Mouse (Mus musculus) B cell, adult 67 days (primary cell): Measurements from ENCODE around the gene Calr. TPM values are rescaled to one million over a fixed set of nuclear protein-coding genes. Genes with fewer than 3 reads are reported as not detected.

ENCODE experiments used
- total RNA-seq, 2 experiments: library from RNA; stranded (reverse); gene quantifications; 4 replicates each; pipeline ENCODE4 v1.2.4; 2023

The Calr gene
- 100 to 1,000 TPM; 565 to 613 TPM for total RNA-seq

DNA sequence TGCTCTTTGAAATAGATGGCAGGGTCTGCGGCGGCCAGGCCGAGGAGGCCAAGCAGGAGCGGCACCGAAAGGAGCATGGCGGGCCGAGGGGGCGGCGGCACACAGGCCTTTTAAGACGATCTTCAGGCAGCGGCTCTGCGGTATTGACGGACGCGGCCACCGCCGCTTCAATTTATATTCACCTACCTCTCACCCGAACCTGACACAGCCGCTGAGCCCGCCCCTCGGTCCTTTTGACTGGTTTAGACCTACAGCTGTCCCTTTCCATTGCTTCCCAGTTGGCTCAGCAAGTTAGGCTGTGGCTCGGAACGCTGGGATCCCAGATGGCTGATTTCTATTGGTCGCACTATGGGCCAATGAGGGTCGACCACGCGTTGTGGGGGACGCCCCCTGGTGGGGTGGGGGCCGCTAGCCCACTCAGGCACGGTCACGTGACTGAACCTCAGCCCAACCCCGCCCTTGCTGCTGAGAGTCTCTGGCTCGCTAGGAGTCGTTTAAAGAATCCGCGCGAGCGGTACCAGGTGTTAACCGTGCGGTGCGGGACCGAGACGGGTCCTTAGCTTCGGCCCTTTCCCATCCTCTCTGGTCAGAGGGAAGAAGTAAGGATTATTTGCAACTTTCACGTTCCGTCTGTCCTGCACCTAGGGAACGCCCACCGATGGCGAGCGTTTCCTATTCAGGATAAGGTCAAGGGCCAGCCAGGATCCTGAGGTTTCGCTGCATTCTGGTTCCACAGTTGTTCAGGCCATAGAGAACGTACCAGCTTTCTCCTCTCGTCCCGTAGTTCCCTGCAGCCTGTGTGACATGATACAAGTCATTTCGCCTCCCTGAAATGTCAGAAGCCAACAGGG is at the start of gene Calr:
Calr (minus strand) TSS at position 213 of the 851 bp plus-strand sequence.

GRCm38 (mm10) chr8:84893709-84894134 is 47.0 kb upstream of the Calr start, which contains the start of gene Gcdh:
Gene Gcdh, minus strand, starts transcription at chr8:84893921.

DNA sequence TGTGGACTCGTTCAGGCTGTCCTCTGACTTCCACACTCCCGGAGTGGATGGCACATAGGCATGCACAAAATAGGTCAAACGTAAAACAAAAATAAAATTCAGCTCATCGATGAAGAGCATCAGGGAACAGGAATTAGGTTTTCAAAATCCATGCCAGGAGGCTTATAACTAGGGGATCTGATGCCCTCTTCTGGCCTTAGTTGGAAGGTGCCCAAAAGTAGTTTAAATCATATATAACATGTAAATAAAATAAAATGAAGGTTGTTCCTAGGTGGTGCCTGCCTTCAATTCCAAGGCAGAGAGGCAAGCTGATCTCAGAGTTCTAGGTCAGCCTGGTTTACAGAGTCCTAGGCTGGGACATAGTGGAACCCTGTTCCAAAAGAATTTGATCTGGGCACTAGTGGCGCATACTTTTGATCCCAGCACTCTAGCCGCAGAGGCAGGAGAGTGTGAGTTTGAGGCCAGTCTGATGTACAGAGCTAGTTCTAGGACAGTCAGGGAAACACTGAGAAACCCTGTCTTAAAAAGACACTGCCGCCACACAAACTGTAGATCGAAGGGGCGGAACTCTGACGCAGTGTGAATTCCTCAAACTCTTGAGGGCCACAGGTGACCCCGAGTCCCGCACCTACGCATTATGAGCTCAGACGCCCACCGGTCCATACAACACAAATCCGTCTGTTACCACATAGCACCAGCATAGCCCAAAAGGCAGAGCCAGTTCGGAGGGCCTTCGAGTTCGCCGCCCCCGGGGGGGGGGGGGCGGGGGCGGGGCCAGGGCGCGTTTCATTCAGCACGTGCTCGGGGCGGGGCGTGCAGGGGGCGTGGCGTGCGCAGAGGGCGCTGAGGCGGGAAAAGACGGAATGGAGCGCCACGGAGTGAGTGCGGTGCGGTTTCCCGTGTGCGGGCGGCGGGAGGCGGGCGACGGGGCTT is 24.9 kb upstream of the Calr start, which contains the start of gene Syce2:
Syce2 (plus strand) TSS at position 736 of the 933 bp plus-strand sequence.

GRCm38 (mm10) chr8:84856864-84857441 is 10.2 kb upstream of the Calr start, which contains the start of gene Farsa:
Gene Farsa, plus strand, starts transcription at chr8:84856989.

DNA sequence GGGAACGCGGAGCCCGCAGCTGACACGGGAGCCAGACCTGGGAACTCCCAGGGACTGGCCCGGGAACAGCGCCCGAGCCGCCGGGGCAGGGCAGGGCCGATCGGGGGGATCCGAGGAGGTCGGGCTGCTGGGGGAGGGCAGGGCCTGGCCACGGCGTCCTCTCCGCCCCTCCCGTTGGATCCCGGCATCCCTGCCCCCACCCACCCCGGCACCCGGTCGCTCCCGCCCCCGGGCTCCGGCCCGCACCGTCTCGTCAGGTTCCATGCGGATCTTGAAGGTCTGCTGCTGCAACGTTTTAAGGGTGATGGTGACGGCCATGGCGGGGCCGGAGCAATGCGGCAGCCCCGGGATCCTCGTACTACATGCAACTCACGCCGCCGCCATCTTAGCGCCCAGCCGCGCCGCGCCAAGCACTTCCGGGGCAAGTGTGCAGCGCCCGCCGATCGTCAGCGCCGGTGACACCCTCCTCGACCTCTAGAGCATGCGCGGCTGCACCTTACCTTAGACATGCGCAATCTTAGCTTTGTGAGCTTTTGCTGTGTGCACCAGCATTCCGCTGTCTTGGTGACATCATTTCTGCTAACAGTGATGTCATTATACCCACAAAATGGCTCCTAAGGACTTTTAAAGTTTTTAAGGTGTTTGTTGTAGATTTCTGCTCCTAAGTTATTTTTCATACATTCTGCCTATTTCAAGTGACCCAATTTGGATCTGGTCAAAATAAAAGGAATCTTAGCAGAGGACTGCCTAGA is 6.3 kb downstream of the Calr start, which contains the start of gene Rad23a:
Rad23a (minus strand) TSS at position 418 of the 752 bp plus-strand sequence.

DNA sequence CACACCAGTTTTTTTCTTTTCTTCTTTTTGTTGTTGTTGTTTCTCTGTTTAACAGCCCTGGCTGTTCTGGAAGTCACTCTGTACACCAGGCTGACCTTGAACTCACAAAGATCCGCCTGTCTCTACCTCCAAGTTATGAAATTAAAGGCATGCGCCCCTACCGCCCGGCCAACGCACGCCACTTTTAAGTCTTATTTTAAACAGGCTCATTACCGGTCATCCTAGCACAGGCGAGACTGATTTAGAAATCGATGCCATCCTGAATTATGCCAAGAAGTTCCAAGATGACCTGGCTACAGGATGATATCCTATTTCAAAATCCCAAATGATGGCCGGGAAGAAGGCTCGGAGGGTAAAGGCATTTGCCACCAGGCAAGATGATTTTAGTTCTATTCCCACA is 15.2 kb downstream of the Calr start, which contains the start of gene Gadd45gip1:
Gadd45gip1 (plus strand) TSS at position 33 of the 400 bp plus-strand sequence.

DNA sequence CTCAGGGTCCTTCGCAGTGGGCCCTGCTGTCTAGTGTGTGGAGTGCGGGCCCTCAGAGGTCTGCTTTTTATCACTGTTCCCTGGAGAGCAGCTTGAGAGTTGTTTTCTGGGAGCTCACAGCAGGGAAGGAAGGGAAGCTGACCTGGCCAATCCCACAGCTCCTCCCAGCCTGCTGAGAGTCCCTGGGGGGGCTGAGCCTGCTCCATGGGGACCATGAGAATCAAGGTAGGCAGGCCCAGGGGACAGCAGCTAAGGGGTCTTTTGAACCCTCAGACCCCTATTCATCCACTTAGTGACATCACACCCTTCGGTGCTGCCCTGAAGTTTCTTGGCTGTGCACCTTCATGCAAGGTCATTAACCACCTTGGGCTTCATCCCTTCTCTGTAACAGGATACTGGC is 24.0 kb downstream of the Calr start, which contains the start of gene Dand5:
Dand5 (minus strand) TSS at position 101 of the 400 bp plus-strand sequence.

DNA sequence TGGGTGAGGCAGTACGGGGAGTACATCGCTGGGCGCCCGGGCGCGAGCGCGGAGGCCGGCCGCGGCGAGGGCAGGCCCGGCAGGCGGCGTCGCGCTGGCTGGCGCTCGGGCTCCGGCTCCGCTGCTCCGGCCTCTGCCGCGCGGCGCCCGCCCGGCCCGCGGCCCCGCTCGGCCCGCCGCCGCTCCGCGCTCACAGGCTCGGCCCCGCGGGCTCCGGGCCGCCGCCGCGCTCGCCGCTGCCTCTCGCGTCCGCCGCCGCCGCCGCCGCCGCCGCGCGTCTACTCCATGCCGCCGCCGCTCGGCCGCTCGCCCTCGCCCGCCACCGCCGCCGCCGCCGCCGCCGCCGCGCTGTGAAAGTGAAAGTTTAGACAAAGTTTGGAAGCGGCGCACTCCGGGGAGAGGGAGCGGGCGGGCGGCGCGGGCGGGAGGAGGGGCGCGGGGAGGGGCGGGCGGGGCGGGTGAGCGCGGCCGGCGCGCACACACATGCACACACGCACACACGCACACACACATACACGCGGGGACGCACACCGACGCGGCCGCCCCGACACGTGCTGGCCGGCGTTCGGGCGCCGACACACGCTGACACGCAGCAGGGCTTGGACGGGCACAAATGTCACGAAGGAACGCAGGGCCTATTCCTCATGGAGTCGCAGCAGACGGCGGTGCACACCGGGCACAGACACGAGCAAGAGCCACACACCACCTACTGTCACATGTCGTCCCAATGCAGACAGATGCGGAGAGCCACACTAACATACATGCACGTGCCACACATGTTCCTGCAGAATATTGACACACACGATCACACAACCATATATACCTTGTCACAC is 46.5 kb downstream of the Calr start, which contains the start of gene Nfix:
Nfix (minus strand) TSS at position 346 of the 833 bp plus-strand sequence.

Other genes starting within 250 kb of the Calr start
- gene Ier2, start 184.1 kb downstream of the Calr start, total RNA-seq, result 100 to 1,000 TPM; 226 to 246 TPM
- 100 to 1,000 TPM; 187 to 197 TPM for gene Trmt1, start 160.6 kb downstream of the Calr start, total RNA-seq
- gene Nacc1, start 159.1 kb downstream of the Calr start, total RNA-seq, result 10 to 100 TPM; 60.9 to 61.2 TPM
- gene Lyl1, start 145.5 kb downstream of the Calr start, total RNA-seq, result 100 to 1,000 TPM; 121 to 155 TPM
- gene G430095P16Rik, start 123.9 kb downstream of the Calr start, total RNA-seq, result not detected
- 1 to 10 TPM; 2.1 to 3.5 TPM for gene Nfix, start 46.6 kb downstream of the Calr start, total RNA-seq
- 1 to 10 TPM; 3.7 TPM for gene Dand5, start 24.1 kb downstream of the Calr start, total RNA-seq
- 10 to 100 TPM; 11.6 to 15.1 TPM for gene Gadd45gip1, start 15.4 kb downstream of the Calr start, total RNA-seq
- 10 to 100 TPM; 50.4 to 66.1 TPM for gene Rad23a, start 6.3 kb downstream of the Calr start, total RNA-seq
- 10 to 100 TPM; 77.3 to 81.2 TPM for gene Farsa, start 10.1 kb upstream of the Calr start, total RNA-seq
- gene Syce2, start 25.2 kb upstream of the Calr start, total RNA-seq, result 1 to 10 TPM; 5.8 to 8.6 TPM
- gene Gcdh, start 47.0 kb upstream of the Calr start, total RNA-seq, result 10 to 100 TPM; 22.0 to 32.9 TPM
- gene Klf1, start 55.0 kb upstream of the Calr start, total RNA-seq, result not detected
- gene Dnase2a, start 61.6 kb upstream of the Calr start, total RNA-seq, result 10 to 100 TPM; 62.8 to 69.8 TPM
- under 1 TPM; 0.30 to 0.32 TPM for gene Mast1, start 90.4 kb upstream of the Calr start, total RNA-seq
- gene Rtbdn, start 100.1 kb upstream of the Calr start, total RNA-seq, result not detected
- gene Gm49661, start 122.5 kb upstream of the Calr start, total RNA-seq, result not detected
- 10 to 100 TPM; 49.2 to 58.7 TPM for gene Prdx2, start 122.7 kb upstream of the Calr start, total RNA-seq
- gene Rnaseh2a, start 122.8 kb upstream of the Calr start, total RNA-seq, result 10 to 100 TPM; 35.8 to 48.7 TPM
- 1,000 to 10,000 TPM in 1 of 2 experiments, 100 to 1,000 TPM in 1; 703 to 1,140 TPM for gene Junb, start 131.8 kb upstream of the Calr start, total RNA-seq
- 1 to 10 TPM; 6.2 to 7.5 TPM for gene Hook2, start 143.7 kb upstream of the Calr start, total RNA-seq
- not detected for gene Best2, start 167.6 kb upstream of the Calr start, total RNA-seq
- gene Asna1, start 178.3 kb upstream of the Calr start, total RNA-seq, result 10 to 100 TPM; 74.7 to 77.8 TPM
- gene Trir, start 179.9 kb upstream of the Calr start, total RNA-seq, result 100 to 1,000 TPM; 207 to 213 TPM
- gene Tnpo2, start 190.0 kb upstream of the Calr start, total RNA-seq, result 10 to 100 TPM; 43.3 to 52.5 TPM
- gene Fbxw9, start 213.1 kb upstream of the Calr start, total RNA-seq, result 10 to 100 TPM; 12.4 to 17.5 TPM
- gene Gm5741, start 221.0 kb upstream of the Calr start, total RNA-seq, result not detected
- gene Dhps, start 224.8 kb upstream of the Calr start, total RNA-seq, result 100 to 1,000 TPM; 112 to 143 TPM
- gene Wdr83os, start 233.8 kb upstream of the Calr start, total RNA-seq, result 10 to 100 TPM; 43.3 to 49.1 TPM
- gene Wdr83, start 234.4 kb upstream of the Calr start, total RNA-seq, result 10 to 100 TPM; 15.8 to 22.6 TPM
- gene Man2b1, start 236.3 kb upstream of the Calr start, total RNA-seq, result 100 to 1,000 TPM; 166 to 174 TPM